Mouse (Mus musculus) brain, embryonic 14.5 days (tissue): Measurements from ENCODE around the gene Sh3bp2.

Experiments used
- CTCF ChIP-seq: fragments of 200-500 bp; IDR thresholded peaks from 2 replicates; pipeline ENCODE4 v1.5.1; 2012; ENCODE audit warnings: inconsistent platforms, mild to moderate bottlenecking, moderate library complexity, borderline replicate concordance; ENCODE audit not compliant: insufficient read depth, insufficient read length; ENCODE audit errors: extremely low read depth
- POLR2A ChIP-seq: fragments of 200-500 bp; IDR thresholded peaks from 2 replicates; pipeline ENCODE4 v1.6.1; 2012; ENCODE audit warnings: mild to moderate bottlenecking, inconsistent platforms, borderline replicate concordance; ENCODE audit not compliant: poor library complexity, insufficient read depth, insufficient read length, severe bottlenecking; ENCODE audit errors: extremely low read depth

- TF ChIP-seq CTCF = no peak
- TF ChIP-seq POLR2A = no peak
Observed at GRCm38 (mm10) chr5:34520458-34521209, 5.0 kb upstream of the Sh3bp2 start.
